Mouse (Mus musculus) forebrain, embryonic 16.5 days (tissue): Measurements from ENCODE around the gene 4930402H24Rik. TPM values are rescaled to one million over a fixed set of nuclear protein-coding genes. Genes with fewer than 3 reads are reported as not detected.

Experiments
- ATAC-seq: fragments of 200-750 bp; cut with Nextera tagmentation; 2 replicates; pipeline ENCODE4 v1.8.0; 2017; ENCODE audit warnings: mild to moderate bottlenecking, moderate library complexity
- H3K27ac ChIP-seq: fragments of 300-500 bp; sonication (generic); 2 replicates; pipeline ENCODE4 v1.5.1; 2014; ENCODE audit warnings: low read length, control low read depth
- H3K27me3 ChIP-seq: fragments of 300-500 bp; sonication (generic); replicated peaks from 2 replicates; pipeline ENCODE4 v1.6.1; 2014; ENCODE audit warnings: low read length; ENCODE audit not compliant: control insufficient read depth, insufficient read depth
- H3K36me3 ChIP-seq: fragments of 300-500 bp; sonication (generic); 2 replicates; pipeline ENCODE4 v1.6.1; 2014; ENCODE audit not compliant: control insufficient read depth, insufficient read depth
- H3K4me1 ChIP-seq: fragments of 300-500 bp; sonication (generic); replicated peaks from 2 replicates; pipeline ENCODE4 v1.6.1; 2014; ENCODE audit warnings: low read length; ENCODE audit not compliant: control insufficient read depth, insufficient read depth
- H3K4me2 ChIP-seq: fragments of 300-500 bp; sonication (generic); 2 replicates; pipeline ENCODE4 v1.6.1; 2014; ENCODE audit warnings: mild to moderate bottlenecking, low read length, control low read depth
- H3K4me3 ChIP-seq: fragments of 300-500 bp; sonication (generic); replicated peaks from 2 replicates; pipeline ENCODE4 v1.5.1; 2014; ENCODE audit warnings: mild to moderate bottlenecking, low read length, control low read depth
- H3K9ac ChIP-seq: fragments of 300-500 bp; sonication (generic); replicated peaks from 2 replicates; pipeline ENCODE4 v1.6.1; 2014; ENCODE audit warnings: low read depth, low read length, control low read depth
- H3K9me3 ChIP-seq: fragments of 300-500 bp; sonication (generic); 2 replicates; pipeline ENCODE4 v1.6.1; 2016; ENCODE audit warnings: low read length; ENCODE audit not compliant: control insufficient read depth
- WGBS: fragments of 180-500 bp; shearing (Covaris S2); extraction: QIAGEN DNeasy Blood & Tissue Kit; methylation state at CpG from one replicate; pipeline ENCODE4 v1.1.7; 2014; 5-methylcytosine and 5-hydroxymethylcytosine counted together
- polyA plus RNA-seq: library from polyadenylated mRNA; unstranded; fragments of >200 nt; fragmentation: Nextera tagmentation; extraction: Ambion mirVana; gene quantifications from 2 replicates; pipeline ENCODE4 v1.2.1, GENCODE M21; 2015

4930402H24Rik gene
- polyA plus RNA-seq, 1 experiment from 2014 or later: 109 TPM

GRCm38 (mm10) chr2:130707057-130707456 is 199.1 kb downstream of the 4930402H24Rik start:
- H3K27me3 ChIP-seq: no peaks in the 10 kb centered on the region
- no peak overlapping the region for H3K4me2 ChIP-seq
- no peak overlapping the region for H3K27ac ChIP-seq
- H3K36me3 ChIP-seq: peaks cover 18% of the 10 kb centered on the region
- WGBS: 65% methylated on average over 10 of the region's 10 CpGs
- peaks cover 7% of the 10 kb centered on the region for H3K4me1 ChIP-seq
- no peaks in the 10 kb centered on the region for H3K9me3 ChIP-seq
- no peak for ATAC-seq
- H3K4me3 ChIP-seq: no peak overlapping the region
- no peak overlapping the region for H3K9ac ChIP-seq

- H3K9me3 ChIP-seq: no peaks in the 10 kb centered on the region
- peaks cover 17% of the 10 kb centered on the region for H3K36me3 ChIP-seq
Measured at GRCm38 (mm10) chr2:130706602-130707001, 199.6 kb downstream of the 4930402H24Rik start.

GRCm38 (mm10) chr2:130705178-130705577 is 201.0 kb downstream of the 4930402H24Rik start:
- no peaks in the 10 kb centered on the region for H3K9me3 ChIP-seq
- H3K4me3 ChIP-seq: no peak overlapping the region
- H3K27me3 ChIP-seq: no peaks in the 10 kb centered on the region
- H3K27ac ChIP-seq: no peak overlapping the region
- WGBS: 69% methylated on average over 6 of the region's 6 CpGs
- no peak overlapping the region for H3K9ac ChIP-seq
- peaks cover 9% of the 10 kb centered on the region; the same call in 1 of the 2 replicates for H3K36me3 ChIP-seq
- no peak overlapping the region for H3K4me2 ChIP-seq
- peaks cover 7% of the 10 kb centered on the region for H3K4me1 ChIP-seq
- no peak for ATAC-seq

More at GRCm38 (mm10) chr2:130706602-130707001, 199.6 kb downstream of the 4930402H24Rik start:
- Histone ChIP-seq H3K27me3 (no peaks in the 10 kb centered on the region), H3K4me3 (no peak overlapping the region), H3K9ac (no peak overlapping the region), H3K27ac (no peak overlapping the region), H3K4me2 (no peak overlapping the region), H3K4me1 (peaks cover 7% of the 10 kb centered on the region)
- ATAC-seq: no peak
- WGBS: 73% methylated on average over 4 of the region's 4 CpGs

DNA sequence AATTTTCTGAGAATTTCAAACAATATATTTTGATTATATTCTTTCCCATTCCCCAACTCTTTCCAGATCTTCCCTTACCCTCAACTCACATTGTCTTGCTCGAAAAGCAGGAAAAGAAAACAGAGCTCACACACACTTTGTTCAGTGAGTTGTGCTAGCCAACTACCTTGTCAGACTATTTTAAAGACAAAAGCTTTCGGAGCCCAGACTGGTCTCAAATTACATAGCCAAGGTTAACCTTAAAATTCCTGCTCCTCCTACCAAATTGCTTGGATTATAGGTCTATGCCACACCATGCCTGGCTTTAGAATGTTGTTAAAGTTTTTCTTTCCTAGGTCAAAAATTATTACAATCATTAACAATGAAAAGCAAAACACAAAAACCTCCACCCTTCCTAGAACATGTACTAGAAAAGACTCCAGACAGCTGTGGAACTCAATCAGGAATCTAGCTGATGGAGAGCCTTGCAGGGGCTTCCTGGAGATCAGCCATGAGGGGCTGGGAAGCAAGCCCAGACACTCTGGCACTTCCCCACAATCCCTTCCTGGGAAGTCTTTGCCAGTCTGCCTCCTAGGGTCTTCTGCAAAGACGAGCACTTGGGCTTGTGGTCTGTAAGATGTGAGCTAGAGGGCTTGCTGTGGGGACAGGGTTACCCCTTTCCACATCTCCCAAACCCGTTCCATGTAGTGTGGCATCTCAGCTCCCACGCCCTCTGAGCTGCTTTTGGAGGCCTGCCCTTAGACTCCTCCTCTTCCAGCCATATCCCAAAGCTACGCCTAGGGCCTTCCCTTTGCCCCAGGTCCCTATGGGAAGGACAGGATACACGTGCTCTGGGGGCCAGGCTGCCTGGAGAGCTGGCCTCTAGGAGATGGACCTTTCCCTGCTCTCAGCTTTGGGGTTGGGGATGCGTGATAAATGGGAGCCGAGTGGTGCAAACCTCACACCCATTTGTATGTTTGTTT is 201.9 kb downstream of the 4930402H24Rik start:
- ATAC-seq: peak; percentile 57; the same call in 1 of the 2 replicates
- H3K4me1 ChIP-seq: peaks cover 7% of the 10 kb centered on the region
- no peak overlapping the region for H3K4me2 ChIP-seq
- 63% methylated on average over 9 of the region's 9 CpGs for WGBS
- H3K9me3 ChIP-seq: no peaks in the 10 kb centered on the region
- peaks cover 9% of the 10 kb centered on the region; the same call in 1 of the 2 replicates for H3K36me3 ChIP-seq
- no peak overlapping the region for H3K9ac ChIP-seq
- no peaks in the 10 kb centered on the region for H3K27me3 ChIP-seq
- H3K27ac ChIP-seq: peak overlapping the region; percentile 24; the same call in 1 of the 2 replicates
- no peak overlapping the region for H3K4me3 ChIP-seq

DNA sequence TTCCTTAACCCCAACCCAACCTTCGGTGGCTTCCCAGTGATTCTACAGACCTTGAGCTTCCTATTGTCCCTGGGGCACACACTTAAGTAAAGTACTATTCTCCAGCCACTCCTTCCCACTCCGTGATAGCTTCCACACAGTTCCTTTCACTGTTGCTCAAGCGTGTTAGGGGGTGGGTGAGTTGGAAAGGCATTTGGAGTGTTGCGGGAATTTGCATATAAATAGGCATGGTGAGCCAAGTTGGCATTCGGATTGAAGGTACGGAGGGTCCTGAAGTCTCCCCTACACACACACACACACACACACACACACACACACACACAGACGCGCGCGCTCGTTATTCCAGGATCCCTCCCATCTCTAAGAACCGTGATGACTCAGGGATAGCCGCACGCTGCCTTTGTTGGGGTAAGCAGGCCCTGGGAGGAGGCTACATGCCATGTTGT is 208.4 kb downstream of the 4930402H24Rik start:
- WGBS: under 1% methylated on average over 14 of the region's 14 CpGs

DNA sequence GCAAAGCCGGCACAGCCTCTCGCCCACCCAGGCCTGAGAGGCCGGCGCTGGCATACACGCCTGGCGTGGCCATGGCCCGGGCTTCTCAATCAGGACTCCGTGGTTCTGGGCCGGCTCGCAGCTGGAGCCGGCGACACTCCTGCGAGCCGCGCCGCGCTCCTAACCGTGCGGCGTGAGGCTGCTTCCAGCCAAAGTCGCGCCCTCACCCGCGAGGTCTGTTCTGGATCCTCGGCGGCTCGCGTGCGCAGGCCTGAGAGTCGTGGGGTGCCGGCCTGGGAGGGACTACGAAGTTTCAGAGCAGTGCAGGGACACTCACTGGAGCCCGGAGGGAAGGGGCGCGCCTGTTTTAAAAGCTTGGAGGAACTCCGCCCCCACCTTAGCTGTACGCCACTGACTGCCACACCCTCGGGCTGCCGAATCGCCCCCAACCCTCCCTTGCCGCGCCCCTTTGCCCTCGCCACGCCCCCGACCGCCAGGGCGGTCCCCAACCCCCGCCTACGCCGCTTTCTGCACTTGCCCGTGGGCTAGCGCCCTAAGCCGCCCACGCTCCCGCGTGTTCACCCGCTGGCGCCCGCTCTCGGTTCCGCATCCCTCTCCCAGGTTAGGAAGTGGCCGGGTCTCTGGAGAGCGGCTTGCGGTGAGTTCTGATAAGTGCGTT is 208.9 kb downstream of the 4930402H24Rik start, which contains the start of gene Slc4a11:
TSS of gene Slc4a11 (minus strand) at position 367 of the 658 bp plus-strand sequence.
- under 1% methylated on average over 65 of the region's 65 CpGs for WGBS
- peak within 1 kb of the TSS; percentile 59 for H3K9ac ChIP-seq
- peak; percentile 66 for ATAC-seq

More for the DNA sequence above, 208.4 kb downstream of the 4930402H24Rik start:
- no peaks in the 10 kb centered on the region for H3K36me3 ChIP-seq
- peak overlapping the region; percentile 57 for H3K4me3 ChIP-seq
- H3K4me2 ChIP-seq: peak overlapping the region; percentile 100
- H3K9ac ChIP-seq: peak overlapping the region; percentile 59; the same call in 1 of the 2 replicates
- ATAC-seq: peak; percentile 51
- H3K9me3 ChIP-seq: no peaks in the 10 kb centered on the region
- peaks cover 17% of the 10 kb centered on the region for H3K4me1 ChIP-seq
- H3K27ac ChIP-seq: no peak overlapping the region
- H3K27me3 ChIP-seq: peaks cover 13% of the 10 kb centered on the region

DNA sequence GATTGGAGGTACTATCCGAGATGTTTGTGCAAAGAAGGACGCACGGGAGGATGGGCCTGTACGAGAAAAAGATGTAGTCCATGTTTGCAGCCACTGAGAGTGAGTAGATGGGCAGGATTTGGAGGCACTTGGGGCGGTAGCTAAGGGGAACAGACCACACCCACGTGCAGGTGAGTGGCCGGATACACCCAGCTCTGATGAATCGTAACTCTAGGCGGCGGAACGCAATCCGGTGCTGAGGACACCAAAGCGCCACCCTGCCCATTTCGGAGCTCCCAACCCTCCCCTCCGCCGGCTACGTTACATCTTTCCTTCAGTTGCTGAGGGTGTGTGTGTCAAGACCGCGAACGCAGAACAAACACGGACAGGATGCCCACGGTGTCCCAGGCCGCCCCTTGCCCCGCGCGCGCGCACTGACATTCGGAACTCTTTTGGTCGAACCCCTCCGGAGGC is 209.5 kb downstream of the 4930402H24Rik start:
- H3K4me3 ChIP-seq: peak overlapping the region; percentile 57
- no peak; the same call in none of the 2 replicates for ATAC-seq
- no peaks in the 10 kb centered on the region for H3K9me3 ChIP-seq
- H3K4me2 ChIP-seq: peak overlapping the region; percentile 100
- peak overlapping the region; percentile 59 for H3K9ac ChIP-seq
- peaks cover 13% of the 10 kb centered on the region for H3K27me3 ChIP-seq
- no peak overlapping the region for H3K27ac ChIP-seq
- H3K36me3 ChIP-seq: no peaks in the 10 kb centered on the region
- H3K4me1 ChIP-seq: peaks cover 17% of the 10 kb centered on the region
- WGBS: under 1% methylated on average over 31 of the region's 31 CpGs

More for the DNA sequence above, 208.9 kb downstream of the 4930402H24Rik start, which contains the start of gene Slc4a11:
- peak within 1 kb of the TSS; percentile 57 for H3K4me3 ChIP-seq
- H3K9me3 ChIP-seq: no peaks in the 10 kb centered on the region
- peak within 1 kb of the TSS; percentile 100 for H3K4me2 ChIP-seq
- no peaks in the 10 kb centered on the region for H3K36me3 ChIP-seq
- H3K27me3 ChIP-seq: peaks cover 13% of the 10 kb centered on the region
- H3K4me1 ChIP-seq: peaks cover 17% of the 10 kb centered on the region
- H3K27ac ChIP-seq: no peak within 1 kb of the TSS

GRCm38 (mm10) chr2:130693563-130693962 is 212.6 kb downstream of the 4930402H24Rik start:
- no peak overlapping the region for H3K4me2 ChIP-seq
- H3K4me3 ChIP-seq: no peak overlapping the region
- H3K27ac ChIP-seq: no peak overlapping the region
- H3K9ac ChIP-seq: no peak overlapping the region
- peaks cover 17% of the 10 kb centered on the region for H3K4me1 ChIP-seq
- no peak for ATAC-seq
- H3K36me3 ChIP-seq: no peaks in the 10 kb centered on the region
- 44% methylated on average over 3 of the region's 3 CpGs for WGBS
- H3K9me3 ChIP-seq: no peaks in the 10 kb centered on the region
- H3K27me3 ChIP-seq: peaks cover 11% of the 10 kb centered on the region

- no peak overlapping the region for H3K27ac ChIP-seq
- H3K9me3 ChIP-seq: no peaks in the 10 kb centered on the region
- no peak for ATAC-seq
- no peak overlapping the region for H3K4me3 ChIP-seq
- H3K4me1 ChIP-seq: no peaks in the 10 kb centered on the region
- H3K36me3 ChIP-seq: no peaks in the 10 kb centered on the region; the same call in 1 of the 2 replicates
- H3K9ac ChIP-seq: no peak overlapping the region
- H3K4me2 ChIP-seq: no peak overlapping the region
- no peaks in the 10 kb centered on the region for H3K27me3 ChIP-seq
- WGBS: 79% methylated on average over 2 of the region's 2 CpGs
Measured at GRCm38 (mm10) chr2:130689011-130689410, 217.2 kb downstream of the 4930402H24Rik start.
